Mouse (Mus musculus): ENCODE results near the gene Fignl1. TPM values are rescaled to one million over a fixed set of nuclear protein-coding genes. Genes with fewer than 3 reads are reported as not detected.

The Fignl1 gene
- polyA plus RNA-seq, 1 experiment from 2014 or later = 122 TPM

GRCm38 (mm10) chr11:11774384-11774783 lies 34.4 kb downstream of the Fignl1 start:
- ATAC-seq (replicated peaks; ENCODE audit: low FRiP score) (no peak), DNase-seq (ENCODE audit: low spot score) (no peak)
- H3K27me3 ChIP-seq (replicated peaks; ENCODE audit: control insufficient read depth, insufficient read depth, low read length) = no peaks in the 10 kb centered on the region
- no peaks in the 10 kb centered on the region for H3K4me1 ChIP-seq (replicated peaks; ENCODE audit: control insufficient read depth, insufficient read depth, low read length)
- WGBS = 91% methylated on average over 4 of the region's 4 CpGs
- no peak overlapping the region for H3K27ac ChIP-seq (ENCODE audit: low read depth, low read length)
- H3K4me3 ChIP-seq (ENCODE audit: low read depth, low read length) = no peak overlapping the region
- peaks cover 2% of the 10 kb centered on the region; the same call in 1 of the 2 replicates for H3K36me3 ChIP-seq (ENCODE audit: control insufficient read depth, insufficient read depth, low read length)
- H3K9ac ChIP-seq (ENCODE audit: low read depth, low read length) = no peak overlapping the region
- no peak overlapping the region for H3K4me2 ChIP-seq
- H3K9me3 ChIP-seq (ENCODE audit: control insufficient read depth, low read length) = no peaks in the 10 kb centered on the region

- Histone ChIP-seq H3K4me3 (ENCODE audit: low read depth, low read length) (no peak overlapping the region), H3K27ac (ENCODE audit: low read depth, low read length) (no peak overlapping the region), H3K27me3 (replicated peaks; ENCODE audit: control insufficient read depth, insufficient read depth, low read length) (no peaks in the 10 kb centered on the region), H3K36me3 (ENCODE audit: control insufficient read depth, insufficient read depth, low read length) (peaks cover 6% of the 10 kb centered on the region; the same call in 1 of the 2 replicates), H3K4me2 (no peak overlapping the region), H3K9ac (ENCODE audit: low read depth, low read length) (no peak overlapping the region), H3K4me1 (replicated peaks; ENCODE audit: control insufficient read depth, insufficient read depth, low read length) (no peaks in the 10 kb centered on the region), H3K9me3 (ENCODE audit: control insufficient read depth, low read length) (no peaks in the 10 kb centered on the region)
- ATAC-seq (replicated peaks; ENCODE audit: low FRiP score) = no peak
- WGBS = 86% methylated on average over 4 of the region's 4 CpGs
- no peak for DNase-seq (ENCODE audit: low spot score)
Observed at GRCm38 (mm10) chr11:11772196-11772595, 36.6 kb downstream of the Fignl1 start.

GRCm38 (mm10) chr11:11770691-11771090 lies 38.1 kb downstream of the Fignl1 start:
- no peak for DNase-seq (ENCODE audit: low spot score)
- H3K9me3 ChIP-seq (ENCODE audit: control insufficient read depth, low read length) = no peaks in the 10 kb centered on the region
- H3K9ac ChIP-seq (ENCODE audit: low read depth, low read length) = no peak overlapping the region
- ATAC-seq (replicated peaks; ENCODE audit: low FRiP score) = no peak
- no peak overlapping the region for H3K4me2 ChIP-seq
- WGBS = 92% methylated on average over 3 of the region's 3 CpGs
- no peak overlapping the region for H3K27ac ChIP-seq (ENCODE audit: low read depth, low read length)
- H3K4me3 ChIP-seq (ENCODE audit: low read depth, low read length) = no peak overlapping the region
- no peaks in the 10 kb centered on the region for H3K27me3 ChIP-seq (replicated peaks; ENCODE audit: control insufficient read depth, insufficient read depth, low read length)
- no peaks in the 10 kb centered on the region for H3K4me1 ChIP-seq (replicated peaks; ENCODE audit: control insufficient read depth, insufficient read depth, low read length)
- H3K36me3 ChIP-seq (ENCODE audit: control insufficient read depth, insufficient read depth, low read length) = peaks cover 6% of the 10 kb centered on the region; the same call in 1 of the 2 replicates

GRCm38 (mm10) chr11:11769281-11769680 lies 39.5 kb downstream of the Fignl1 start:
- H3K4me3 ChIP-seq (ENCODE audit: low read depth, low read length) = no peak overlapping the region
- peaks cover 6% of the 10 kb centered on the region; the same call in 1 of the 2 replicates for H3K36me3 ChIP-seq (ENCODE audit: control insufficient read depth, insufficient read depth, low read length)
- H3K4me2 ChIP-seq = no peak overlapping the region
- no peak overlapping the region for H3K9ac ChIP-seq (ENCODE audit: low read depth, low read length)
- no peaks in the 10 kb centered on the region for H3K27me3 ChIP-seq (replicated peaks; ENCODE audit: control insufficient read depth, insufficient read depth, low read length)
- 92% methylated on average over 20 of the region's 20 CpGs for whole genome bisulfite sequencing
- H3K27ac ChIP-seq (ENCODE audit: low read depth, low read length) = no peak overlapping the region
- no peaks in the 10 kb centered on the region for H3K4me1 ChIP-seq (replicated peaks; ENCODE audit: control insufficient read depth, insufficient read depth, low read length)
- no peaks in the 10 kb centered on the region for H3K9me3 ChIP-seq (ENCODE audit: control insufficient read depth, low read length)
- ATAC-seq (replicated peaks; ENCODE audit: low FRiP score) = no peak
- DNase-seq (ENCODE audit: low spot score) = no peak

GRCm38 (mm10) chr11:11768057-11768456 lies 40.7 kb downstream of the Fignl1 start:
- Histone ChIP-seq H3K9ac (ENCODE audit: low read depth, low read length) (no peak overlapping the region), H3K27ac (ENCODE audit: low read depth, low read length) (no peak overlapping the region), H3K9me3 (ENCODE audit: control insufficient read depth, low read length) (no peaks in the 10 kb centered on the region), H3K4me1 (replicated peaks; ENCODE audit: control insufficient read depth, insufficient read depth, low read length) (no peaks in the 10 kb centered on the region), H3K4me3 (ENCODE audit: low read depth, low read length) (no peak overlapping the region), H3K36me3 (ENCODE audit: control insufficient read depth, insufficient read depth, low read length) (peaks cover 6% of the 10 kb centered on the region; the same call in 1 of the 2 replicates), H3K4me2 (no peak overlapping the region), H3K27me3 (replicated peaks; ENCODE audit: control insufficient read depth, insufficient read depth, low read length) (no peaks in the 10 kb centered on the region)
- WGBS = 80% methylated on average over 2 of the region's 2 CpGs
- ATAC-seq (replicated peaks; ENCODE audit: low FRiP score) (no peak), DNase-seq (ENCODE audit: low spot score) (no peak)

GRCm38 (mm10) chr11:11766736-11767135 lies 42.0 kb downstream of the Fignl1 start:
- Histone ChIP-seq H3K4me2 (no peak overlapping the region), H3K27me3 (replicated peaks; ENCODE audit: control insufficient read depth, insufficient read depth, low read length) (no peaks in the 10 kb centered on the region), H3K4me3 (ENCODE audit: low read depth, low read length) (no peak overlapping the region), H3K9me3 (ENCODE audit: control insufficient read depth, low read length) (no peaks in the 10 kb centered on the region), H3K9ac (ENCODE audit: low read depth, low read length) (no peak overlapping the region), H3K27ac (ENCODE audit: low read depth, low read length) (no peak overlapping the region), H3K4me1 (replicated peaks; ENCODE audit: control insufficient read depth, insufficient read depth, low read length) (no peaks in the 10 kb centered on the region), H3K36me3 (ENCODE audit: control insufficient read depth, insufficient read depth, low read length) (peaks cover 6% of the 10 kb centered on the region; the same call in 1 of the 2 replicates)
- ATAC-seq (replicated peaks; ENCODE audit: low FRiP score) (no peak), DNase-seq (ENCODE audit: low spot score) (no peak)

- H3K4me1 ChIP-seq (replicated peaks; ENCODE audit: control insufficient read depth, insufficient read depth, low read length) = no peaks in the 10 kb centered on the region
- ATAC-seq (replicated peaks; ENCODE audit: low FRiP score) = no peak
- no peaks in the 10 kb centered on the region for H3K27me3 ChIP-seq (replicated peaks; ENCODE audit: control insufficient read depth, insufficient read depth, low read length)
- H3K4me2 ChIP-seq = no peak overlapping the region
- H3K9me3 ChIP-seq (ENCODE audit: control insufficient read depth, low read length) = no peaks in the 10 kb centered on the region
- H3K9ac ChIP-seq (ENCODE audit: low read depth, low read length) = no peak overlapping the region
- no peak for DNase-seq (ENCODE audit: low spot score)
- H3K27ac ChIP-seq (ENCODE audit: low read depth, low read length) = no peak overlapping the region
- no peak overlapping the region for H3K4me3 ChIP-seq (ENCODE audit: low read depth, low read length)
- 70% methylated on average over 1 of the region's 1 CpGs for WGBS
- H3K36me3 ChIP-seq (ENCODE audit: control insufficient read depth, insufficient read depth, low read length) = peaks cover 9% of the 10 kb centered on the region; the same call in 1 of the 2 replicates
Observed at GRCm38 (mm10) chr11:11766105-11766504, 42.7 kb downstream of the Fignl1 start.

- no peak for DNase-seq (ENCODE audit: low spot score)
- Histone ChIP-seq H3K27ac (ENCODE audit: low read depth, low read length) (no peak overlapping the region), H3K4me2 (no peak overlapping the region), H3K36me3 (ENCODE audit: control insufficient read depth, insufficient read depth, low read length) (peaks cover 9% of the 10 kb centered on the region; the same call in 1 of the 2 replicates), H3K9me3 (ENCODE audit: control insufficient read depth, low read length) (no peaks in the 10 kb centered on the region), H3K27me3 (replicated peaks; ENCODE audit: control insufficient read depth, insufficient read depth, low read length) (no peaks in the 10 kb centered on the region), H3K4me3 (ENCODE audit: low read depth, low read length) (no peak overlapping the region), H3K9ac (ENCODE audit: low read depth, low read length) (no peak overlapping the region), H3K4me1 (replicated peaks; ENCODE audit: control insufficient read depth, insufficient read depth, low read length) (no peaks in the 10 kb centered on the region)
- WGBS = 74% methylated on average over 1 of the region's 1 CpGs
- no peak for ATAC-seq (replicated peaks; ENCODE audit: low FRiP score)
Observed at GRCm38 (mm10) chr11:11765414-11765813, 43.3 kb downstream of the Fignl1 start.

- Histone ChIP-seq H3K27ac (ENCODE audit: low read depth, low read length) (no peak overlapping the region; the same call in 1 of the 2 replicates), H3K4me1 (replicated peaks; ENCODE audit: control insufficient read depth, insufficient read depth, low read length) (no peaks in the 10 kb centered on the region), H3K4me3 (ENCODE audit: low read depth, low read length) (no peak overlapping the region), H3K9ac (ENCODE audit: low read depth, low read length) (no peak overlapping the region), H3K4me2 (no peak overlapping the region), H3K27me3 (replicated peaks; ENCODE audit: control insufficient read depth, insufficient read depth, low read length) (no peaks in the 10 kb centered on the region), H3K36me3 (ENCODE audit: control insufficient read depth, insufficient read depth, low read length) (peaks cover 4% of the 10 kb centered on the region; the same call in 1 of the 2 replicates), H3K9me3 (ENCODE audit: control insufficient read depth, low read length) (no peaks in the 10 kb centered on the region)
- peak; percentile 46; the same call in 1 of the 2 replicates for ATAC-seq (replicated peaks; ENCODE audit: low FRiP score)
- no peak for DNase-seq (ENCODE audit: low spot score)
- WGBS = 64% methylated on average over 4 of the region's 4 CpGs
Observed at GRCm38 (mm10) chr11:11763211-11763666, 45.5 kb downstream of the Fignl1 start.

Measured in liver, embryonic 11.5 days (tissue).